Mouse (Mus musculus) layer of hippocampus, adult 9-10 months (tissue): ENCODE results near the gene Olfr460.
"Not testable (repeated sequence)": the region's sequence is repeated elsewhere in the genome, so short reads cannot be mapped to it uniquely, and the experiment has no call there.

Experiments used
- DNase-seq: peaks from one replicate; pipeline ENCODE4 v3.0.0; 2022; ENCODE audit warnings: low spot score

Gene Olfr460

GRCm38 (mm10) chr6:40569187-40569586 is at the start of gene Olfr460:
Gene Olfr460 (plus strand): TSS chr6:40569487.
- no peak for DNase-seq

- no peak for DNase-seq
These were observed 24.6 kb upstream of the Olfr460 start for GRCm38 (mm10) chr6:40544690-40545089.

- DNase-seq, result no peak
These were observed 14.3 kb upstream of the Olfr460 start, which contains the start of gene Olfr461 for GRCm38 (mm10) chr6:40554950-40555349. Gene Olfr461 (minus strand): TSS chr6:40555050.

- no peak for DNase-seq
These were observed 4.3 kb downstream of the Olfr460 start for GRCm38 (mm10) chr6:40573618-40574017.

- peak; percentile 13 for DNase-seq
These were observed 7.0 kb downstream of the Olfr460 start for GRCm38 (mm10) chr6:40576305-40576704.

GRCm38 (mm10) chr6:40584336-40584735 is 15.0 kb downstream of the Olfr460 start:
- no peak for DNase-seq

GRCm38 (mm10) chr6:40585645-40586044 is 16.4 kb downstream of the Olfr460 start, which contains the start of gene Clec5a:
Gene Clec5a (minus strand): TSS chr6:40585821.
- no peak for DNase-seq

GRCm38 (mm10) chr6:40588346-40588745 is 19.1 kb downstream of the Olfr460 start:
- no peak for DNase-seq

GRCm38 (mm10) chr6:40594804-40595550 is 25.7 kb downstream of the Olfr460 start:
- no peak for DNase-seq

- DNase-seq, result not testable (repeated sequence)
These were observed 29.3 kb downstream of the Olfr460 start for GRCm38 (mm10) chr6:40598546-40598945.

- peak; percentile 45 for DNase-seq
These were observed 38.1 kb downstream of the Olfr460 start for GRCm38 (mm10) chr6:40607431-40607830.

- peak; percentile 40 for DNase-seq
These were observed 41.0 kb downstream of the Olfr460 start for GRCm38 (mm10) chr6:40610244-40610643.

GRCm38 (mm10) chr6:40613260-40613852 is 44.1 kb downstream of the Olfr460 start, which contains the start of gene Tas2r138:
Gene Tas2r138 (minus strand): TSS chr6:40613310.
- DNase-seq, result no peak

GRCm38 (mm10) chr6:40617965-40618364 is 48.7 kb downstream of the Olfr460 start:
- DNase-seq, result peak; percentile 48
